Mouse (Mus musculus) lung, embryonic 14.5 days (tissue): ENCODE measurements around the gene 1700016H13Rik. TPM values are rescaled to one million over a fixed set of nuclear protein-coding genes. Genes with fewer than 3 reads are reported as not detected.
A peak's percentile ranks its signal among the peaks of the same experiment; 100 is the strongest.

Source experiments
- ATAC-seq: fragments of 200-750 bp; cut with Nextera tagmentation; 2 replicates; pipeline ENCODE4 v1.8.0; 2017; ENCODE audit warnings: mild to moderate bottlenecking, moderate TSS enrichment, moderate library complexity; ENCODE audit not compliant: insufficient read depth
- DNase-seq: peaks from one replicate; pipeline ENCODE4 v3.0.0-alpha.2; 2015
- H3K27ac ChIP-seq: fragments of 300-500 bp; sonication (generic); 2 replicates; pipeline ENCODE4 v1.5.1; 2014; ENCODE audit warnings: low read depth, mild to moderate bottlenecking, moderate library complexity
- H3K27me3 ChIP-seq: fragments of 300-500 bp; sonication (generic); 2 replicates; pipeline ENCODE4 v1.6.1; 2014; ENCODE audit warnings: low read length, control low read depth; ENCODE audit not compliant: insufficient read depth
- H3K36me3 ChIP-seq: fragments of 300-500 bp; sonication (generic); 2 replicates; pipeline ENCODE4 v1.6.1; 2014; ENCODE audit warnings: control low read depth; ENCODE audit not compliant: insufficient read depth
- H3K4me1 ChIP-seq: fragments of 300-500 bp; sonication (generic); 2 replicates; pipeline ENCODE4 v1.6.1; 2014; ENCODE audit warnings: antibody characterized with exemption, control low read depth; ENCODE audit not compliant: insufficient read depth
- H3K4me2 ChIP-seq: fragments of 300-500 bp; sonication (generic); 2 replicates; pipeline ENCODE4 v1.6.1; 2014; ENCODE audit warnings: mild to moderate bottlenecking
- H3K4me3 ChIP-seq: fragments of 300-500 bp; sonication (generic); 2 replicates; pipeline ENCODE4 v1.5.1; 2014; ENCODE audit warnings: low read depth, low read length
- H3K9ac ChIP-seq: fragments of 300-500 bp; sonication (generic); 2 replicates; pipeline ENCODE4 v1.6.1; 2014
- H3K9me3 ChIP-seq: fragments of 300-500 bp; sonication (generic); 2 replicates; pipeline ENCODE4 v1.6.1; 2016; ENCODE audit warnings: low read depth, low read length, control low read depth
- CTCF ChIP-seq: IDR thresholded peaks from 2 replicates; pipeline ENCODE4 v1.5.1; 2016; ENCODE audit warnings: antibody characterized with exemption, low read depth
- WGBS: fragments of 180-500 bp; shearing (Covaris S2); extraction: QIAGEN DNeasy Blood & Tissue Kit; methylation state at CpG from one replicate; pipeline ENCODE4 v1.1.7; 2014; 5-methylcytosine and 5-hydroxymethylcytosine counted together
- polyA plus RNA-seq: library from polyadenylated mRNA; unstranded; fragments of >200 nt; fragmentation: Nextera tagmentation; extraction: Ambion mirVana; gene quantifications from 2 replicates; pipeline ENCODE4 v1.2.1, GENCODE M21; 2014

The 1700016H13Rik gene
- polyA plus RNA-seq, 1 experiment from 2014 or later, result 0.45 TPM

GRCm38 (mm10) chr5:103690190-103690589 is 34.4 kb upstream of the 1700016H13Rik start:
- WGBS, result 83% methylated on average over 8 of the region's 8 CpGs
- peaks cover 22% of the 10 kb centered on the region for H3K27me3 ChIP-seq
- H3K4me3 ChIP-seq, result no peak overlapping the region
- no peaks in the 10 kb centered on the region for H3K9me3 ChIP-seq
- H3K36me3 ChIP-seq, result no peaks in the 10 kb centered on the region
- no peak overlapping the region for H3K4me2 ChIP-seq
- no peak for ATAC-seq
- H3K9ac ChIP-seq, result no peak overlapping the region
- H3K4me1 ChIP-seq, result no peaks in the 10 kb centered on the region
- no peak overlapping the region for H3K27ac ChIP-seq
- TF ChIP-seq CTCF, result no peak
- DNase-seq, result no peak

DNA sequence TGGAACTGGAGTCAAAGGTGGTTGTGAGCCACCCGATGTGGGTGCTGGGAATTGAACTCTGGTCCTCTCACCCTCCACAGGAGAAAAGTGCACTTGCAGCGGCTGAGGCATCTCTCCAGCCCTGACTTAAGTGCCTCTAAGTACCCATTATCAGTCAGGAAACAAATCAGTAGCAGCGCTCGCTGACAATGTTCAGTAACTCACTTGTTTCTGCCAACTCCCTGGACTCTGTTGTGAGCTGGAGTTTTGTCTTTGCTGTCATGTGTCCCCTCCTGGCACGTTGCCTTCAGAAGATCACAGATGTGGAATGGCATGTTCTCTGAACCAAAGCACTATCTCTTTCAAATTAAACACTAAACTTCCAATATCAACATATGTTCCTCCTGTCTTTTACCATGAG is 33.8 kb upstream of the 1700016H13Rik start:
- H3K27ac ChIP-seq, result no peak overlapping the region
- no peaks in the 10 kb centered on the region for H3K4me1 ChIP-seq
- H3K36me3 ChIP-seq, result no peaks in the 10 kb centered on the region
- ATAC-seq (no peak), DNase-seq (no peak)
- H3K9me3 ChIP-seq, result no peaks in the 10 kb centered on the region
- WGBS, result 61% methylated on average over 5 of the region's 5 CpGs
- TF ChIP-seq CTCF, result no peak
- no peak overlapping the region for H3K4me2 ChIP-seq
- no peak overlapping the region for H3K9ac ChIP-seq
- no peak overlapping the region for H3K4me3 ChIP-seq
- peaks cover 22% of the 10 kb centered on the region for H3K27me3 ChIP-seq

- Histone ChIP-seq H3K4me2 (no peak overlapping the region), H3K4me1 (no peaks in the 10 kb centered on the region), H3K9me3 (no peaks in the 10 kb centered on the region), H3K27me3 (no peaks in the 10 kb centered on the region), H3K9ac (no peak overlapping the region), H3K27ac (no peak overlapping the region), H3K4me3 (no peak overlapping the region), H3K36me3 (no peaks in the 10 kb centered on the region)
- ATAC-seq (no peak), DNase-seq (no peak)
- no peak for TF ChIP-seq CTCF
- 45% methylated on average over 3 of the region's 3 CpGs for WGBS
Measured at GRCm38 (mm10) chr5:103681824-103682223, 26.0 kb upstream of the 1700016H13Rik start.

GRCm38 (mm10) chr5:103680381-103680780 is 24.6 kb upstream of the 1700016H13Rik start:
- ATAC-seq, result 0 out of 2 replicates have a peak, but pooled peaks have one; percentile 41
- no peak overlapping the region for H3K27ac ChIP-seq
- peak; percentile 90 for DNase-seq
- H3K9ac ChIP-seq, result no peak overlapping the region
- no peaks in the 10 kb centered on the region for H3K36me3 ChIP-seq
- 49% methylated on average over 4 of the region's 4 CpGs for WGBS
- no peak overlapping the region for H3K4me3 ChIP-seq
- H3K4me2 ChIP-seq, result no peak overlapping the region
- H3K27me3 ChIP-seq, result no peaks in the 10 kb centered on the region
- no peaks in the 10 kb centered on the region for H3K9me3 ChIP-seq
- peak; percentile 90 for TF ChIP-seq CTCF
- no peaks in the 10 kb centered on the region for H3K4me1 ChIP-seq

GRCm38 (mm10) chr5:103678974-103679373 is 23.2 kb upstream of the 1700016H13Rik start:
- Histone ChIP-seq H3K4me3 (no peak overlapping the region), H3K4me1 (no peaks in the 10 kb centered on the region), H3K4me2 (no peak overlapping the region), H3K36me3 (no peaks in the 10 kb centered on the region), H3K9ac (no peak overlapping the region), H3K9me3 (no peaks in the 10 kb centered on the region), H3K27ac (no peak overlapping the region), H3K27me3 (no peaks in the 10 kb centered on the region)
- no peak for ATAC-seq
- no peak for DNase-seq
- WGBS, result 92% methylated on average over 5 of the region's 5 CpGs
- no peak for TF ChIP-seq CTCF

GRCm38 (mm10) chr5:103677894-103678293 is 22.1 kb upstream of the 1700016H13Rik start:
- 75% methylated on average over 6 of the region's 6 CpGs for WGBS
- no peaks in the 10 kb centered on the region for H3K9me3 ChIP-seq
- H3K27ac ChIP-seq, result no peak overlapping the region
- no peak overlapping the region for H3K4me3 ChIP-seq
- H3K27me3 ChIP-seq, result no peaks in the 10 kb centered on the region
- no peaks in the 10 kb centered on the region for H3K36me3 ChIP-seq
- no peak for DNase-seq
- no peaks in the 10 kb centered on the region for H3K4me1 ChIP-seq
- no peak overlapping the region for H3K4me2 ChIP-seq
- no peak overlapping the region for H3K9ac ChIP-seq
- ATAC-seq, result no peak
- no peak for TF ChIP-seq CTCF

DNA sequence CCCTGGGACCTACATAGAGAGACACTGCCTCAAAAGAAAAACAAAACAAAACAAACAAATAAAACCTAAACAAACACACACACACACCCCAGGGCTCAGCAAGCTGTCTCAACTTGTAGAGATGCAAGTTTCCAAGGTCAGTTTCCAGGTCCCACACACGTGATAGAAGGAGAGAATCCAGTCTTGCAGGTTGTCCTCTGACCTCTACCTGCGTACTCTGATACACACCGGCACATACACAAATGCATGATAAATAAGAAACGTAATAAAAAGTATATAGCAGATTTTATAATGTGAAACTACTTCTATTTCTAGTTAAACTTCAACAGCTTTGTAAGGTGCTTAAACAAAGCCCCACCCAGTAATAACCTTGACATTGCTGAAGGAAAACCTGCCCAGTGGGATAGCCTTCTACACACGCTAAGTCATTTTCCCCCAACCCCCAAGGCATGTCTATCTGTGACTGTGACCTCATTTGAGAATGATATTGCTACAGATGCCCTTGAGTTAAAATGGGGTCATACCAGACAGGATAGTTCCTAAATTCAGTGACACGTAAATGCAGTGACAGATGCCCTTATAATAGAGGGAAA is 20.6 kb upstream of the 1700016H13Rik start:
- WGBS, result 78% methylated on average over 6 of the region's 6 CpGs

More for the DNA sequence above, 20.6 kb upstream of the 1700016H13Rik start:
- ATAC-seq (no peak), DNase-seq (no peak)
- Histone ChIP-seq H3K36me3 (no peaks in the 10 kb centered on the region), H3K9ac (no peak overlapping the region), H3K27ac (no peak overlapping the region), H3K4me1 (no peaks in the 10 kb centered on the region), H3K9me3 (no peaks in the 10 kb centered on the region), H3K4me2 (no peak overlapping the region), H3K4me3 (no peak overlapping the region), H3K27me3 (no peaks in the 10 kb centered on the region)
- TF ChIP-seq CTCF, result no peak
